In genomic region chr6:113054552-113055107, GRCm38 (mm10) we compare ENCODE assay signal across 27 mouse cellular contexts. TPM values are rescaled to one million over a fixed set of nuclear protein-coding genes. Genes with fewer than 3 reads are reported as not detected.
DNase-seq lines count a peak whose midpoint lies in the region; ATAC-seq and TF ChIP-seq lines count a peak whose summit lies in the region.
"Had no signal": no experiment of that assay in that cellular context is flagged by ENCODE, and none has a peak within 500 bp of the region (broad histone marks: within the 10 kb centered on the region; RNA-seq: fewer than 3 reads in every experiment).

No protein-coding gene starts in this region.

- peak overlapping the region; percentile 25; the same call in 1 of the 2 replicates for H3K27ac ChIP-seq in liver, postnatal 0 days (ENCODE audit: low read depth)
- no peak overlapping the region for H3K27ac ChIP-seq in liver, embryonic 11.5 days (ENCODE audit: low read depth, low read length)
- H3K27ac ChIP-seq in intestine, embryonic 14.5 days (ENCODE audit: low read depth): no peak overlapping the region
- peak overlapping the region; percentile 87 for H3K27ac ChIP-seq in intestine, embryonic 16.5 days (ENCODE audit: low read length)
- H3K27ac ChIP-seq: forebrain, embryonic 10.5 days; forebrain, embryonic 13.5 days; heart, embryonic 15.5 days; hindbrain, embryonic 12.5 days; hindbrain, embryonic 15.5 days had no signal

- no peaks in the 10 kb centered on the region for H3K9me3 ChIP-seq in liver, postnatal 0 days (ENCODE audit: low read length)
- H3K9me3 ChIP-seq in liver, embryonic 11.5 days (ENCODE audit: control insufficient read depth, low read length): no peaks in the 10 kb centered on the region
- H3K9me3 ChIP-seq in intestine, embryonic 14.5 days (ENCODE audit: control insufficient read depth, low read length): no peaks in the 10 kb centered on the region
- no peaks in the 10 kb centered on the region for H3K9me3 ChIP-seq in intestine, embryonic 16.5 days (ENCODE audit: control insufficient read depth, low read length)
- H3K9me3 ChIP-seq: forebrain, embryonic 10.5 days; forebrain, embryonic 13.5 days; G1E; heart, embryonic 12.5 days; heart, embryonic 15.5 days; hindbrain, embryonic 12.5 days; hindbrain, embryonic 15.5 days had no signal

- TF ChIP-seq CTCF in liver, postnatal 0 days (IDR thresholded peaks at IDR 0.05; ENCODE audit: low read depth): no peak

- no peak overlapping the region for H3K4me2 ChIP-seq in liver, postnatal 0 days (ENCODE audit: low read depth, low read length)
- no peak overlapping the region for H3K4me2 ChIP-seq in liver, embryonic 11.5 days
- H3K4me2 ChIP-seq in intestine, embryonic 14.5 days (ENCODE audit: low read length): no peak overlapping the region
- 0 out of 2 replicates have a peak overlapping the region, but pooled peaks have one; percentile 1 for H3K4me2 ChIP-seq in intestine, embryonic 16.5 days (ENCODE audit: low read depth, low read length)
- H3K4me2 ChIP-seq: forebrain, embryonic 13.5 days; heart, embryonic 12.5 days; heart, embryonic 15.5 days; hindbrain, embryonic 12.5 days; hindbrain, embryonic 15.5 days had no signal

- 64% methylated on average over 6 of the region's 6 CpGs for WGBS in liver, postnatal 0 days (ENCODE audit: insufficient replicate concordance)
- WGBS in liver, embryonic 11.5 days: 83% methylated on average over 6 of the region's 6 CpGs
- WGBS in intestine, embryonic 14.5 days: 79% methylated on average over 6 of the region's 6 CpGs
- WGBS in intestine, embryonic 16.5 days: 61% methylated on average over 6 of the region's 6 CpGs

- peaks cover 46% of the 10 kb centered on the region for H3K36me3 ChIP-seq in liver, postnatal 0 days (replicated peaks; ENCODE audit: insufficient read depth, low read length)
- peaks cover 40% of the 10 kb centered on the region for H3K36me3 ChIP-seq in liver, embryonic 11.5 days (ENCODE audit: control insufficient read depth, insufficient read depth, low read length)
- H3K36me3 ChIP-seq in intestine, embryonic 14.5 days (ENCODE audit: control insufficient read depth, insufficient read depth, low read length): peaks cover 80% of the 10 kb centered on the region
- peaks cover 13% of the 10 kb centered on the region for H3K36me3 ChIP-seq in intestine, embryonic 16.5 days (ENCODE audit: control insufficient read depth, insufficient read depth, low read length)

- TF ChIP-seq EP300 in liver, postnatal 0 days (IDR thresholded peaks at IDR 0.05; ENCODE audit: low read depth): no peak

- H3K27me3 ChIP-seq in liver, postnatal 0 days (ENCODE audit: insufficient read depth, low read length): no peaks in the 10 kb centered on the region
- no peaks in the 10 kb centered on the region for H3K27me3 ChIP-seq in liver, embryonic 11.5 days (replicated peaks; ENCODE audit: control insufficient read depth, insufficient read depth, low read length)
- no peaks in the 10 kb centered on the region for H3K27me3 ChIP-seq in intestine, embryonic 14.5 days (replicated peaks; ENCODE audit: control insufficient read depth, insufficient read depth, low read length)
- H3K27me3 ChIP-seq in intestine, embryonic 16.5 days (replicated peaks; ENCODE audit: control insufficient read depth, insufficient read depth, low read length): no peaks in the 10 kb centered on the region
- H3K27me3 ChIP-seq: CH12.LX; forebrain, embryonic 13.5 days; heart, embryonic 12.5 days; heart, embryonic 15.5 days; hindbrain, embryonic 12.5 days; hindbrain, embryonic 15.5 days; Patski had no signal

- peaks cover 3% of the 10 kb centered on the region; the same call in 1 of the 2 replicates for H3K4me1 ChIP-seq in liver, postnatal 0 days (ENCODE audit: insufficient read depth)
- H3K4me1 ChIP-seq in liver, embryonic 11.5 days (replicated peaks; ENCODE audit: control insufficient read depth, insufficient read depth, low read length): no peaks in the 10 kb centered on the region
- H3K4me1 ChIP-seq in intestine, embryonic 14.5 days (replicated peaks; ENCODE audit: control insufficient read depth, insufficient read depth, low read length): no peaks in the 10 kb centered on the region
- peaks cover 6% of the 10 kb centered on the region for H3K4me1 ChIP-seq in intestine, embryonic 16.5 days (ENCODE audit: control insufficient read depth, insufficient read depth, low read length)
- H3K4me1 ChIP-seq: forebrain, embryonic 10.5 days; forebrain, embryonic 13.5 days; heart, embryonic 12.5 days; heart, embryonic 15.5 days; hindbrain, embryonic 12.5 days; hindbrain, embryonic 15.5 days had no signal

- H3K9ac ChIP-seq in liver, postnatal 0 days (replicated peaks): no peak overlapping the region
- no peak overlapping the region for H3K9ac ChIP-seq in liver, embryonic 11.5 days (ENCODE audit: low read depth, low read length)
- no peak overlapping the region for H3K9ac ChIP-seq in intestine, embryonic 14.5 days (ENCODE audit: low read length)
- H3K9ac ChIP-seq in intestine, embryonic 16.5 days (ENCODE audit: low read depth, low read length): no peak overlapping the region
- H3K9ac ChIP-seq: forebrain, embryonic 13.5 days; heart, embryonic 12.5 days; heart, embryonic 15.5 days; hindbrain, embryonic 12.5 days; hindbrain, embryonic 15.5 days had no signal

- no peak overlapping the region for H3K4me3 ChIP-seq in liver, postnatal 0 days (ENCODE audit: low read depth, low read length)
- H3K4me3 ChIP-seq in liver, embryonic 11.5 days (ENCODE audit: low read depth, low read length): no peak overlapping the region
- H3K4me3 ChIP-seq in intestine, embryonic 14.5 days (ENCODE audit: low read depth, low read length): no peak overlapping the region
- H3K4me3 ChIP-seq in intestine, embryonic 16.5 days (ENCODE audit: low read length): no peak overlapping the region
- H3K4me3 ChIP-seq: forebrain, embryonic 10.5 days; forebrain, embryonic 13.5 days; heart, embryonic 12.5 days; heart, embryonic 15.5 days; hindbrain, embryonic 12.5 days; hindbrain, embryonic 15.5 days had no signal

- no peak for ATAC-seq in liver, postnatal 0 days
- no peak for ATAC-seq in liver, embryonic 11.5 days (replicated peaks; ENCODE audit: low FRiP score)
- peak; percentile 66; the same call in 1 of the 2 replicates for ATAC-seq in intestine, embryonic 14.5 days (replicated peaks; ENCODE audit: low FRiP score, low TSS enrichment, low read depth)
- peak; percentile 95 for ATAC-seq in intestine, embryonic 16.5 days
- peak; percentile 56; the same call in 1 of the 2 replicates for ATAC-seq in megakaryocyte-erythroid progenitor cell, adult 5-6 weeks (replicated peaks; ENCODE audit: low FRiP score, low TSS enrichment, poor library complexity, severe bottlenecking)
- ATAC-seq: forebrain, embryonic 13.5 days; forebrain, embryonic 16.5 days; Patski had no signal

- no peak for DNase-seq in liver, postnatal 0 days
- DNase-seq in liver, embryonic 11.5 days (ENCODE audit: low spot score): no peak
- DNase-seq in intestine, embryonic 14.5 days (ENCODE audit: low spot score): no peak
- no peak for DNase-seq in heart, postnatal 4 days
- DNase-seq in kidney, postnatal 25 days: no peak
- DNase-seq in gastrocnemius, postnatal 4 days (ENCODE audit: low spot score in 2 of 2): no peak
- DNase-seq: adrenal gland, postnatal 10 days; adrenal gland, postnatal 36 days; B cell, adult 2 months; cerebellum, adult 18-20 months; cerebellum, adult 9-10 months; cerebellum, postnatal 14 days; gastrocnemius, postnatal 10 days; heart, adult 18-20 months; heart, postnatal 10 days had no signal

RNA-seq across cellular contexts. Expression of gene Thumpd3, which starts 8.6 kb away (rescaled TPM):
- 23.8 and 25.1 TPM in 2 replicates for polyA plus RNA-seq in liver, postnatal 0 days (2015; fragmentation: Nextera tagmentation; extraction: Ambion mirVana)
- 70.5 and 72.5 TPM in 2 replicates for polyA plus RNA-seq in liver, embryonic 11.5 days (2014; fragmentation: Nextera tagmentation; extraction: Ambion mirVana)
- 48.2 and 48.9 TPM in 2 replicates for polyA plus RNA-seq in intestine, embryonic 14.5 days (2014; fragmentation: Nextera tagmentation; extraction: Ambion mirVana)
- polyA plus RNA-seq in intestine, embryonic 16.5 days (2015; fragmentation: Nextera tagmentation; extraction: Ambion mirVana): 57.7 and 63.0 TPM in 2 replicates
- 123 and 125 TPM in 2 replicates for total RNA-seq in megakaryocyte-erythroid progenitor cell, adult 5-6 weeks (2014; fragmentation: Nextera tagmentation)
- total RNA-seq in megakaryocyte-erythroid progenitor cell, adult 5-6 weeks (2017): 147 and 161 TPM in 2 replicates
- 10 to 100 TPM; 21.4 to 24.5 TPM for total RNA-seq in heart, postnatal 4 days (2021)
- 10 to 100 TPM; 20.7 to 22.1 TPM for total RNA-seq in gastrocnemius, postnatal 4 days (2021)

RNA-seq across cellular contexts. Expression of gene Setd5, which starts 22.5 kb away (rescaled TPM):
- polyA plus RNA-seq in liver, postnatal 0 days (2015; fragmentation: Nextera tagmentation; extraction: Ambion mirVana): 17.3 and 19.7 TPM in 2 replicates
- polyA plus RNA-seq in liver, embryonic 11.5 days (2014; fragmentation: Nextera tagmentation; extraction: Ambion mirVana): 56.8 and 58.6 TPM in 2 replicates
- 90.0 and 91.5 TPM in 2 replicates for polyA plus RNA-seq in intestine, embryonic 14.5 days (2014; fragmentation: Nextera tagmentation; extraction: Ambion mirVana)
- polyA plus RNA-seq in intestine, embryonic 16.5 days (2015; fragmentation: Nextera tagmentation; extraction: Ambion mirVana): 58.5 and 61.2 TPM in 2 replicates
- total RNA-seq in megakaryocyte-erythroid progenitor cell, adult 5-6 weeks (2014; fragmentation: Nextera tagmentation): 136 and 143 TPM in 2 replicates
- 79.1 and 80.2 TPM in 2 replicates for total RNA-seq in megakaryocyte-erythroid progenitor cell, adult 5-6 weeks (2017)
- total RNA-seq in heart, postnatal 4 days (2021): 10 to 100 TPM; 90.1 to 91.8 TPM
- 100 to 1,000 TPM; 106 to 109 TPM for total RNA-seq in gastrocnemius, postnatal 4 days (2021)

Comparison
In these comparisons a context has a peak if more than half of its experiments do, and no peak if none do; other contexts are left out.
1. H3K27ac ChIP-seq: peak in liver, postnatal 0 days (single experiment) and intestine, embryonic 16.5 days (single experiment); none in liver, embryonic 11.5 days (single experiment) and intestine, embryonic 14.5 days (single experiment).
2. ATAC-seq: peak in intestine, embryonic 14.5 days (single experiment), intestine, embryonic 16.5 days (single experiment) and megakaryocyte-erythroid progenitor cell, adult 5-6 weeks (single experiment); none in liver, postnatal 0 days (single experiment) and liver, embryonic 11.5 days (single experiment).